Mouse (Mus musculus): ENCODE measurements around the gene Kynu.

DNA sequence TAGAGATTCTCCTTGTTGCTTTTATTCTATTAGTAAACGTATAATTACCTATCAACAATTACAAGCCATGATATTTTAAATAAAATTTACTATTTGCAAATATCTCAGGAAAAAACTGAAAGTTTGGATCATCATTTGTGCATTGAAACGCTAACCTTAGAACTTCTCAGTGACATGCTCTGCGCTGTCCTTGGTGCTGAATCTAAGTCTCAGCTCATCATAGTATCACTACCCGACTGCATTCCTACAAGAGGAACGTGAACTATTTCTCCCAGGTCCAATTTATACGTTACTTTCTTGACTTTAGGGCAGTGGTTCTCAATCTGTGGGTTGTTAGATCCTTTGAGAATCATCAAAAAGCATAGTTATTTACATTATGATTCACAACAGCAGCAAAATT, 58.4 kb downstream of the Kynu start:
- TF ChIP-seq POLR2A (IDR thresholded peaks at IDR 0.05; ENCODE audit: low read depth, low read length) (no peak), CTCF (conservative IDR thresholded peaks at IDR 0.05; ENCODE audit: insufficient read depth, insufficient read length, low read depth, low read length) (no peak)

Measured in kidney, adult 2 months (tissue).